Mouse (Mus musculus): ENCODE measurements at regions not wholly inside any gene's neighbourhood (a gene's known extent, or its start where the extent isn't known, plus 50 kb on each side); places are given as distances from the start of the nearest gene placed in this dataset.

DNA sequence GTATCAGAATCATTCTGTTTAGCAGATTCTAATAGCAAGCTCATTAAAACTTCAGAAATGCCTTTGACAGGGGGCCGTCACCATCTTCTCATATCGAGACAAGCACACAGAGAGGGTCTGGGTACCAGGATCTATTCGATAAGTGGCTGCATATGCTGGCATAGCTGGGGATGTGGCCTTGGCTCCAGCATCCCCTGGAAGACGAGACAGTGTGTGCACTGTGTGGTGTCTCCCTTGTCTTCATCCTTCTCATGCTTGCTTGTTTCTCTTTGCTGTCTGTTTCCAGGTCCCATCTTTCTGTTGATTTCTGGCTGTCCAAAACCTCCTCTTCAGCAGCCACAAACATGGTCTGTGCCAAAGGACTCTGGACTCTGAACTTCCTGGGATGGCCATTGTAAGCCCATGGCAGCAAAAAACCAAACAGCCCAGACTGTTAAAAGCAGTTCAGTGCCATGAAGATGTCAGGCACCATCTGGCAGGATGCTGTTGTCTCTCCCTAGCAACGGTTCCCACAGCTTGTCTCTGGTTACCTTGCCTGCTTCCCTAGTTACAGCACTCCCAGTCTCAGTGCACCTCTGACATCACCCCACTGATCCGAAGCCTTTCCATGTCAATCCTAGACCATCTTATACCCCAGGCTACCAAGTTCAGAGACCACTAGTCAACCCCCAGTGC is 56.5 kb downstream of the Kctd12 start:
- H3K27me3 ChIP-seq (ENCODE audit: control insufficient read depth, insufficient read depth, insufficient read length): no peaks in the 10 kb centered on the region
- H3K79me2 ChIP-seq (ENCODE audit: control insufficient read depth, insufficient read depth): no peaks in the 10 kb centered on the region
- no peak overlapping the region for H3K4me3 ChIP-seq
- no peak for TF ChIP-seq SRF (IDR thresholded peaks at IDR 0.05; ENCODE audit: control insufficient read depth, insufficient read length, low read depth)
- no peak for TF ChIP-seq POLR2AphosphoS2 (IDR thresholded peaks at IDR 0.05; ENCODE audit: insufficient read length, low read depth)
- no peak for TF ChIP-seq USF1 (IDR thresholded peaks at IDR 0.05; ENCODE audit: low read depth)
- no peak for TF ChIP-seq REST (IDR thresholded peaks at IDR 0.05; ENCODE audit: insufficient read depth, insufficient read length)
- no peak overlapping the region for H3K4me2 ChIP-seq (ENCODE audit: low read depth)
- no peaks in the 10 kb centered on the region for H3K36me3 ChIP-seq (ENCODE audit: control insufficient read depth, insufficient read depth)
- H3ac ChIP-seq (ENCODE audit: control insufficient read depth, insufficient read length): no peak overlapping the region

DNA sequence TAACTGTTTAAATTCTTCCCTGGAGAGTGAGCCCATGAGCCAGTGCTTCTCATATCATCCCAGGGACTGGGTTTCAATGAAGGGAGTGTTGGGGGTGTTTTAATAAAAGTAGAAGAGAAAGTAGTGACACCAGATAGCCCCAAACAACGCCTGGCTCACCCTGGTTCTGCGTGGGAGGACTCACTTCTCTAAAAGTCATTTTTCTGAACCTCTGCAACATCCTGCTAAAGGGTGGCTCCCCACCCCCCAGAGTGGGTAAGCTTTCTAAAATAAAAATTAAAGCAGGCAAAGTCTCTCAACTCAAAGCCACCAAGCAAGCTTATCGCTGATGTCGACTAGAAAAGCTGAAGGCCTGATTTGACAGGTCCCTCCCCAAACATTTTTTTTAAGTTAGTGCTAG is 57.8 kb downstream of the Kctd12 start:
- Histone ChIP-seq H3K79me2 (ENCODE audit: control insufficient read depth, insufficient read depth) (no peaks in the 10 kb centered on the region), H3K27me3 (ENCODE audit: control insufficient read depth, insufficient read depth, insufficient read length) (no peaks in the 10 kb centered on the region), H3K4me3 (no peak overlapping the region), H3K36me3 (ENCODE audit: control insufficient read depth, insufficient read depth) (no peaks in the 10 kb centered on the region), H3ac (ENCODE audit: control insufficient read depth, insufficient read length) (no peak overlapping the region), H3K4me2 (ENCODE audit: low read depth) (no peak overlapping the region)
- TF ChIP-seq REST (IDR thresholded peaks at IDR 0.05; ENCODE audit: insufficient read depth, insufficient read length) (no peak), SRF (IDR thresholded peaks at IDR 0.05; ENCODE audit: control insufficient read depth, insufficient read length, low read depth) (no peak), CEBPB (IDR thresholded peaks at IDR 0.05; ENCODE audit: insufficient read depth, poor library complexity, severe bottlenecking) (no peak), MYOG (IDR thresholded peaks at IDR 0.05; ENCODE audit: control insufficient read depth in 1 of 3, insufficient read depth in 1 of 3, insufficient read length in 2 of 3, low read depth in 2 of 3) (no peak), POLR2A (IDR thresholded peaks at IDR 0.05; ENCODE audit: insufficient read length, low read depth) (no peak), USF1 (IDR thresholded peaks at IDR 0.05; ENCODE audit: low read depth) (no peak), E2F4 (IDR thresholded peaks at IDR 0.05; ENCODE audit: insufficient read depth) (no peak), POLR2AphosphoS2 (IDR thresholded peaks at IDR 0.05; ENCODE audit: insufficient read length, low read depth) (no peak), MAX (IDR thresholded peaks at IDR 0.05; ENCODE audit: low read depth) (no peak), TCF3 (IDR thresholded peaks at IDR 0.05; ENCODE audit: insufficient read length, low read depth) (no peak), TCF12 (IDR thresholded peaks at IDR 0.05; ENCODE audit: insufficient read depth, poor library complexity, severe bottlenecking) (no peak), MYOD1 (IDR thresholded peaks at IDR 0.05; ENCODE audit: control insufficient read depth in 1 of 3, insufficient read length in 2 of 3, low read depth in 2 of 3) (no peak)

DNA sequence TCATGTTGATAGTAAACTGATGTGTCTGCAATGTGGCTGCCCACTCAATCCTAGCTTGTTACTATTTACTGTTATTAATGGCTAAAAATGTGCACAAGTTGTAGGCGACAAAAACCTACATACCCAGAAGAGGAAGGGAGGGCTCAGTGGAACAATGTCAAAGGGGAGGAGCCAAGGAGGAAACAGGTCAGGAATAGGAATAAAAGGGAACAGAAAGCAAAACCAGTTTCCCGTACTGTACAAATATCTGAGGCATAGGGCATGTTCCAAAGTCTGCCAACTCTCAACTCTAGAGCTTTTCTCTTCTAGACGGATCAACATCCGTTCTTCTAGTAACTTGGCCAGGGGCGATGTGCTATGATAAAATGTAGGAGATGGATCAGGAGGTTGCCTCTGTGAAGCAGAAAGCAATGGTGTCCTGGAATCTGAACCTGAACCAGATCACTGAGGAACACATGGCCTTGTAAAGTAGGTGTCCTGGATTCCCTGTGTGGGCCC is 59.9 kb downstream of the Kctd12 start:
- no peak overlapping the region for H3K4me3 ChIP-seq
- H3K79me2 ChIP-seq (ENCODE audit: control insufficient read depth, insufficient read depth): no peaks in the 10 kb centered on the region
- no peak overlapping the region for H3K4me2 ChIP-seq (ENCODE audit: low read depth)
- H3K36me3 ChIP-seq (ENCODE audit: control insufficient read depth, insufficient read depth): no peaks in the 10 kb centered on the region
- peaks cover 5% of the 10 kb centered on the region for H3K27me3 ChIP-seq (ENCODE audit: control insufficient read depth, insufficient read depth, insufficient read length)
- TF ChIP-seq MYOG (IDR thresholded peaks at IDR 0.05; ENCODE audit: control insufficient read depth in 1 of 3, insufficient read depth in 1 of 3, insufficient read length in 2 of 3, low read depth in 2 of 3): no peak
- TF ChIP-seq POLR2A (IDR thresholded peaks at IDR 0.05; ENCODE audit: insufficient read length, low read depth): no peak
- no peak for TF ChIP-seq USF1 (IDR thresholded peaks at IDR 0.05; ENCODE audit: low read depth)
- no peak for TF ChIP-seq TCF3 (IDR thresholded peaks at IDR 0.05; ENCODE audit: insufficient read length, low read depth)
- TF ChIP-seq TCF12 (IDR thresholded peaks at IDR 0.05; ENCODE audit: insufficient read depth, poor library complexity, severe bottlenecking): no peak
- no peak for TF ChIP-seq CEBPB (IDR thresholded peaks at IDR 0.05; ENCODE audit: insufficient read depth, poor library complexity, severe bottlenecking)
- no peak for TF ChIP-seq E2F4 (IDR thresholded peaks at IDR 0.05; ENCODE audit: insufficient read depth)
- no peak for TF ChIP-seq MAX (IDR thresholded peaks at IDR 0.05; ENCODE audit: low read depth)
- TF ChIP-seq MYOD1 (IDR thresholded peaks at IDR 0.05; ENCODE audit: control insufficient read depth in 1 of 3, insufficient read length in 2 of 3, low read depth in 2 of 3): no peak
- TF ChIP-seq REST (IDR thresholded peaks at IDR 0.05; ENCODE audit: insufficient read depth, insufficient read length): no peak
- TF ChIP-seq SRF (IDR thresholded peaks at IDR 0.05; ENCODE audit: control insufficient read depth, insufficient read length, low read depth): no peak
- no peak for TF ChIP-seq POLR2AphosphoS2 (IDR thresholded peaks at IDR 0.05; ENCODE audit: insufficient read length, low read depth)
- H3ac ChIP-seq (ENCODE audit: control insufficient read depth, insufficient read length): no peak overlapping the region

DNA sequence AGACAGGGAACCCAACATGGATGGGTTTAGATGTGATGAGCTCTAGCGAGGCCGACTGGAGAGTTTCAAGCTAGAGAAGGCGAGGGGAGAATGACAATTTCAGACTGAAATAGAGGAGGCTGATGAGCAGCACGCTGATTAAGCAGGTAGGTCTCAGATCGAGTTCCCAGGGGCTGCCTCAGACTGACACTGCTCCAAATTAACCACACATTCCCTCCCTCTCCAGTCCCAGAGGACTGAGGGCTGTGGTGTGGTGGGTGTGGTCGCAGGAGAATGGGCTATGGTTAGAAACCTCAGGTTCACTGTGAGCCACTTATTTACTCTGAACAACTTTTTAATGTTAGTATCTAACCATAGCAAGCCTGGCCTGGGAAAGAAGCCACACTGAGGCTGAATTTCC is 62.0 kb downstream of the Kctd12 start:
- no peak overlapping the region for H3K4me3 ChIP-seq
- H3K79me2 ChIP-seq (ENCODE audit: control insufficient read depth, insufficient read depth): no peaks in the 10 kb centered on the region
- no peaks in the 10 kb centered on the region for H3K36me3 ChIP-seq (ENCODE audit: control insufficient read depth, insufficient read depth)
- H3ac ChIP-seq (ENCODE audit: control insufficient read depth, insufficient read length): no peak overlapping the region
- H3K4me2 ChIP-seq (ENCODE audit: low read depth): no peak overlapping the region
- TF ChIP-seq MAX (IDR thresholded peaks at IDR 0.05; ENCODE audit: low read depth) (no peak), MYOD1 (IDR thresholded peaks at IDR 0.05; ENCODE audit: control insufficient read depth in 1 of 3, insufficient read length in 2 of 3, low read depth in 2 of 3) (no peak), MYOG (IDR thresholded peaks at IDR 0.05; ENCODE audit: control insufficient read depth in 1 of 3, insufficient read depth in 1 of 3, insufficient read length in 2 of 3, low read depth in 2 of 3) (no peak), SRF (IDR thresholded peaks at IDR 0.05; ENCODE audit: control insufficient read depth, insufficient read length, low read depth) (no peak), USF1 (IDR thresholded peaks at IDR 0.05; ENCODE audit: low read depth) (no peak), CEBPB (IDR thresholded peaks at IDR 0.05; ENCODE audit: insufficient read depth, poor library complexity, severe bottlenecking) (no peak), POLR2AphosphoS2 (IDR thresholded peaks at IDR 0.05; ENCODE audit: insufficient read length, low read depth) (no peak), TCF3 (IDR thresholded peaks at IDR 0.05; ENCODE audit: insufficient read length, low read depth) (no peak), POLR2A (IDR thresholded peaks at IDR 0.05; ENCODE audit: insufficient read length, low read depth) (no peak), REST (IDR thresholded peaks at IDR 0.05; ENCODE audit: insufficient read depth, insufficient read length) (no peak), TCF12 (IDR thresholded peaks at IDR 0.05; ENCODE audit: insufficient read depth, poor library complexity, severe bottlenecking) (no peak), E2F4 (IDR thresholded peaks at IDR 0.05; ENCODE audit: insufficient read depth) (no peak)
- H3K27me3 ChIP-seq (ENCODE audit: control insufficient read depth, insufficient read depth, insufficient read length): peaks cover 5% of the 10 kb centered on the region

All from myocyte (in vitro differentiated cells).